Mouse (Mus musculus) splenic B cell, adult 2 months (primary cell): ENCODE measurements around the gene Nebl.

Source experiments
- DNase-seq: peaks from one replicate; pipeline ENCODE4 v3.0.0-alpha.2; 2011; ENCODE audit warnings: low read depth, low spot score
- H3K27me3 ChIP-seq: 2 replicates; pipeline ENCODE4 v1.6.1; 2012; ENCODE audit warnings: mild to moderate bottlenecking, low read length, moderate library complexity, mixed read lengths; ENCODE audit not compliant: control insufficient read depth, poor library complexity, insufficient read depth, severe bottlenecking
- H3K36me3 ChIP-seq: 2 replicates; pipeline ENCODE4 v1.6.1; 2012; ENCODE audit warnings: mild to moderate bottlenecking, low read length, moderate library complexity, mixed read lengths; ENCODE audit not compliant: control insufficient read depth, poor library complexity, insufficient read depth, severe bottlenecking

Gene Nebl

DNA sequence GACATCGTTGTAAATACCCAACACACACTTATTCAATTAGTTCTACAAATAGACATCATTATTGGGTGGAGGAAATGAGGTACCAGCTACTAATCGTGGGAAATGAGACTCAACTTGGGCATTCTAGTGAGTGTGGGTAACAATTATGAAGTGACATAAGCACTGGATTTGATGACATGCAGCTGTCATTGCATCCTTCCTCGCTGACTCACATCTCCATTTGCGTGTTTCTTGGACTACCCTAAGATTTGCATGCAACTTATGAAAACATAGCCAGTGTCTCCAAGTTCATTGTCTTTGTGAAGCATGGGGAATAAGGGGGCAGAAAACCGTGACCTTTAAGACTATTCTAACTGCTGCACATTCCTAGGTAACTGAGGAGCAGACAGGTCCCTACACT is 339.9 kb downstream of the Nebl start:
- Histone ChIP-seq H3K36me3 (no peaks in the 10 kb centered on the region), H3K27me3 (no peaks in the 10 kb centered on the region)
- DNase-seq = peak; percentile 44

DNA sequence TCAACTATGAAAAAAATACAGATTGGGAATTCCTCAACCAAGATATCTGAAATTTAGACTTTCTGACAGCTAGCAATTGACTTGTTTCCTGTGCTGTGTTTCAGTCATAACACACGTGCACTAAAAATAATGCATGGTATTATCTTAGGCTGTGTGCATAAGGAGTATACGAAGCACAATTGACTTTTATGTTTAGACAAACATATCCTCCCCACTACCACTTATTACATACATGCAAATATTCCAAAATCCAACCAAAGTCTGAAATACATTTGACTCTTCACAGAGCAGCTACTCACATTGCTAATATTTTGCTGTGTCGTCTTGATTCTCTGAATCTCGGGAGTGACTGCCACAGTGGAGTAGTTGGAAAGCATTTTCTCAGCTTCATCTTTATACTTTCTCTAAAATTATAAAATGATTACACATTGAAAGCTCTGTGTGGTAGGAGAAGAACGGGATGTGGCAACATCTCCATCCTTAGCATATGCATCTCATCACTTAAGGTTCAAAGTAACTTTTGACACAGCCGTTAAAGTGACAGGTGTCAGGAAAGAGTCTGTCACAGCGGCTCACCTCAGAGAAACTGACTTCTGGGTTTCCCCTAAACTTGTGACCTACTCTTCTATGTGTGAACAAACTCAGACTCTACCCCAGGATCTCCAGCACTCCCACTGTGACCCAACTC is 340.6 kb downstream of the Nebl start:
- Histone ChIP-seq H3K36me3 (no peaks in the 10 kb centered on the region), H3K27me3 (no peaks in the 10 kb centered on the region)
- DNase-seq = peak; percentile 61

DNA sequence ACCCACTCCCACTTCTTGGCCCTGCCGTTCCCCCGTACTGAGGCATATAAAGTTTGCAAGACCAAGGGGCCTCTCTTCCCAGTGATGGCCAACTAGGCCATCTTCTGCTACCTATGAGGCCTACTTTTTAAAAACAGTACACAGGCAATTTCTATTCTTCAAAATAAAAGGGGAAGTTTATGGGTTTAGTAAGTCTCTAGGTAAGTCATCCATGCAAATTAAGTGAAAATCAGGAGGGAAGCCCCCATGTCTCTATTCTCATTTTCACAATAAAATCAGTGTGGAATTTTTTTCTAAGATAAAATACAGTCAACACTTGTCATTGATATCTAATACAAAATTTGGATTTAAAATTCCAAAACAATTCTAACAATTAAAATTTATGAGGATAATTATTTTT is 341.4 kb downstream of the Nebl start:
- peak; percentile 33 for DNase-seq
- no peaks in the 10 kb centered on the region for H3K27me3 ChIP-seq
- H3K36me3 ChIP-seq = no peaks in the 10 kb centered on the region

DNA sequence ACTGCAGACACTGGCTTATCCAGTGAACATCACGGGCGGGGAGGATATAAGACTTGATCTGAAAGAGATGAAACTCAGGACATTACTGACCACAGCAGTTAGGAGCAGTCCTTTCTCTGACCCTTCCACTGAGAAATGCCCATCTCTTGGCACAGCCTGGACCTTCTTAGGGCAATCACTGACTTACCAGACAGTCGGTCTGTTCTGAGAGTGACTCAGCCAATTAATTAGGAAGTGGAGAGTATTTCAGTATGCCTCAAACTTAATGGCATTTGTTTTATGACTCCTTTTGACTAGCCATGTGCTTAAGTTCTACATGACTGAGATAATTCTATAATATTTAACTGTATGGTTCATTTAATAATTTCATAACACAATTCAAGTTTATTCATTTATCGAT is 341.9 kb downstream of the Nebl start:
- no peak for DNase-seq
- no peaks in the 10 kb centered on the region for H3K36me3 ChIP-seq
- H3K27me3 ChIP-seq = no peaks in the 10 kb centered on the region

DNA sequence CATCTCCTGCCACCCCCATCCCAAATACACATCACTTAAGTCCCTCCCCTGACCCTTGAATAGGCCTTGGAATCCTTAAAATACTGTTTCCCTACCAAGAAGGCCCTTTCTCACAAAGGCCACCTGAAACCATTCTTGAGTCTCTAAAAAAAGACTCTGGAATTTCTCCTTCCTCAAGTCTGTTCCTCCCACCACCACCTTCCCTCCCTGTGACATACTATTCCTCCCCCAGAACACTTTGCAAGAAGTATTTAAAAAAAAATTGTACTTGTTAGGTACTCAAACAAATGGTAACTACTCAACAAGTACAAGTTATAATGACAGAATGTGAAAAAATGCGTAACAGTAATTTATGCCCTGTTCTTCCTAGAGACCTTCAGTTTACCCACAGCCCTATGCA is 349.0 kb downstream of the Nebl start:
- no peaks in the 10 kb centered on the region for H3K27me3 ChIP-seq
- no peak for DNase-seq
- no peaks in the 10 kb centered on the region for H3K36me3 ChIP-seq

DNA sequence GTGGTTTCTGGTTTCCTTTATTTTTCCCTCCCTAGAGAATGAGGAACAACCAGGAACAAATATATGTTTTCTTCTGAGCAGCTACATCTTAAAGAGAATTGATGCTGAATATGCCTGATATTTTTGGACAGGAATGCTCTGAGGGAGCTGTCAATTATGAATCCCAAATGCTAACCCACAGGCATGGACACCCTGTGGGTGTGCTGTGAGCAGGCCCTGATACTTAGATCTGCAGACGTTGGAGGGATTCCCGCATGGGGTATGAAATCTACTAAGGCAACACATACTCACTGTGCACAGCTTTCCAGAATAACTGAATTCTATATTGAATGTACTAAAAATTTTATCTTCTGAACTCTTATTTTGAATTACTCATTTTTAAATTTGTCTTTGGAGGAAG is 355.3 kb downstream of the Nebl start:
- DNase-seq = no peak
- no peaks in the 10 kb centered on the region for H3K36me3 ChIP-seq
- H3K27me3 ChIP-seq = no peaks in the 10 kb centered on the region

DNA sequence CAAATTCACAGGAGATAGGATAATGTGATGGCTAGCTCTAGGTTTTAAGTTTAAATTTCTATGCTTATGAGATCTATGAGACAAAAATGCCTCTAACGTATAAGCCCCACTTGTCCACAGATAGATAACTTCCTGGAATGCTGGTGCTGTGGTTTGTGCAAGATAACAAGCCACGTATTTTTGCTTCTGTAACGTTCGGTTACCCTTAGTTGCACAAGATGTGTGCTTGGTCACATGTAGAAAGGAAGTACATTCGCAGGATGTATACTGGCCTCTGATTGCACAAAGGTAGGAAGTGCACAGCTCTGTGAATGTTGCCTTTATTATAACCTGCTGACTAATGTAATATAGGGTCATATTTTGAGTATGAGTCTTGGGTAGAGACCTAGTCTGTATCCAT is 365.6 kb downstream of the Nebl start:
- no peaks in the 10 kb centered on the region for H3K27me3 ChIP-seq
- no peaks in the 10 kb centered on the region for H3K36me3 ChIP-seq
- peak; percentile 42 for DNase-seq

DNA sequence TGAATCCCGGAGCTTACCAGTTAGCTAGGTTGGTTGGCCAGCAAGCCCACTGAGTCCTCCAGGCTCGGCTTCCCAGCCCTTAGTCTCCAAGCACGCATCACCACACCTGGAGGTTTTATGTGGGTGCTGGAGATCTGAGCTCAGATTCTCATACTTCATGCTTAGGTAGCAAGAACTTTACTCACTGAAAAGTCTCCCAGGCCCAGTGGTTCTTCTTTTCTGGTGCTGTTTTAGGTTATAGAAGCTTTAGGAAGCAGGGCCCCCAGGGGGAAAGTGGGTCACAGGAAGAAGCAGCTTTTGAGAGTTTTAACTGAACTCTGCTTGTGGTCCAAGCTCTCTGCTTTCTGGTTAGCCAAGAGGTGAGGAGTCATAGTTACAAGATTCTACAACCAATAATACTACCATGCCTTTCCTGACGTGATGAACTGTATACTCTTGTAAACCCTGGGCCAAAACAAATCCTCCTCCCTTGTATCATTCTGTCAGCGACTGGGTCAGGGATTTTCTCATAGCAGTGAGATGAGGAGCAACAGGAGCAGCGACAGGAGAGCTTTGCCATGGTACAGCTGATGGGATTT is 366.2 kb downstream of the Nebl start:
- peak; percentile 8 for DNase-seq
- Histone ChIP-seq H3K27me3 (no peaks in the 10 kb centered on the region), H3K36me3 (no peaks in the 10 kb centered on the region)

DNA sequence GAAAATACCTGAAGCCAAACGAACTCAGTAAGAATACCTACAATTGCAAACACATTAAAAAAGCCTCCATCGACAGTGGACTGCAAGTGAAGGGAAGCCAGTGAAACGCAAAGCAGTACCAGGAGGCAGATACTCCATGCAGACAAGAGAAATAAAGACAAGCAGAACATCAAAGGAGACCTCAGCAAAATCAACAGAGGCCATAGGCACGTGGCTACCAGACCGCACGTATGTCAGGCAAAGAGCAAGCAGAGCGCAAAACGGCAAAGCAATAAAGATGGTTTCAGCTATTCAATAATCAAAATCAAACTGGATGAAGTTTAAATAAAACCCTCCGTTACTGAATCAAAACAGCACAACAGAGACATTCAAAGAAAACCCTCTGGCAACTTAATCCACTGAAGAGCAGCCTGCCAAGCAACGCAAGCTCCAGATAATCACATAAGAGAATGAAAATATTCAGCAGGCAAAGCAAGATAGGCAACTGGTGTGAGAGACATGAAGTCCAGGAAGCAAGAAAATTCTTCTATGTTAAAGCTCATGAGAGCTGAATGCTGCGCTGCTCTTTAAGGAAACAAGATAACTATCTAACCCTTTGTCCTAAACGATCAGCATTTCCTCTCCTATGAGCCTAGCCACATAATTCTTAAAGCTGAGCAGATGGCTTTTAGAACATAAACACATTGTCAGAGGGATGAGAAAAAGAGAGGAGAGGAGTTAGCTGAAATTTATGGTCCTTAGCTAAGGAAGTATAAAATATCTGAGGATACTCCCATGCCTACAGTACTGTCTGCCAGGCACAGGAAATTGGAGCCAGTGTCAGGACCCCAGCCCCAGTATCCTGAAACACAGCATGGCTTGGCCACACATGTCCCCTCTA is 367.7 kb downstream of the Nebl start:
- DNase-seq = no peak
- Histone ChIP-seq H3K36me3 (no peaks in the 10 kb centered on the region), H3K27me3 (no peaks in the 10 kb centered on the region)

DNA sequence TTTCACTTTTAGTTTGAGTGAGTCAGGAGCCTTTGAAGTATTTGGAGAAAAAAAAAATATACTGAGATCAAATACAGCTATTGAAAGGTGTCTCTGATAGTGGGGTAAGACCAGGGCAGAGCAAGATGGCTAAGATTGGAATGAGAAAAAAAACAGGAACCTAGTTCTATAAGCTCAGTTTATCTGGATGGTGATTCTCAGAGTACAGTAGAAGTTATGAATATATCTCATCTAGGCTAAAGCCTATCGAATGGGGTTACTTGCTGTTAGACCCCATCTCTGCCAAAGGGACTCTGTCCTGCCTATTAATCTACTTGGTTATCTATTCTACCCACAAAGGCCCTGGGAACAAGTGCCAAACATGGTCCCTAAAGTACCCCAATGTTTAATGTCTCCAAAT is 369.1 kb downstream of the Nebl start:
- DNase-seq = no peak
- no peaks in the 10 kb centered on the region for H3K27me3 ChIP-seq
- no peaks in the 10 kb centered on the region for H3K36me3 ChIP-seq

DNA sequence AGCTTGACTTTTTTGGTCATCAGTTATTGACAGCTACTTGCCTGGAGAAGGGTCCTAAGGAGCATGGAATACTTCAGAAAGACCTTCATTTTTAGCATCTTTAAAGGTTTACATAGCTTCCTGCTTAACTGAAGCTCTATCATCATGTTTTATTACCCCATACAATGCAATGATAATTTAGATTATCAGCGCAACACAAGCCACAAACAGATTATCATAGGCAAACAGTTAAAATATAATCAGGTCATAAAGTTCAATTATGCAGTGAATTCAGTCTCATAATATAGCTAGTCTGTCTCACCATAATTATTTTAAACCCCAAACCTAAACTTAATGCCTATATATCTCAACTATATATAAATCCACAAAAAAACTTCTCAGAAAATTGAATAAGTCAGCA is 386.6 kb downstream of the Nebl start:
- no peak for DNase-seq
- Histone ChIP-seq H3K36me3 (no peaks in the 10 kb centered on the region), H3K27me3 (no peaks in the 10 kb centered on the region)

DNA sequence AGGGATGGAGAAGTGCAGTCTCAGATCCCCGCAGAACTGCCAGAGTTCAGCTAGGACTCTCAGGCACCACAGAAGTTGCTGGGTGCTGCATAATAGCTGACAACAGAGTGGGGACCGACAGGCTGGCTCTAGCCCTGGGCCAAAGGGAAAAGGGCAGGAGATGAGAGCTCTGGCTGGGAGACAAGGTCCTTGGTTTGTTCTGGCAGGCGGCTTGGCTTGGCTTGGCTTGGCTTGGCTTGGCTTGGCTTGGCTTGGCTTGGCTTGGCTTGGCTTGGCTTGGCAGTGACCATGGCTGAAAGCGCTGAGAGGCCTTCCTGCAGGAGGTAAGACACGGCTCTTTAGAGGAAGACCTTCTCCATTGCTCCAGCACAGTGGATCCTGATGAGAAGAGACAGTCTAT is 395.8 kb downstream of the Nebl start:
- Histone ChIP-seq H3K27me3 (no peaks in the 10 kb centered on the region), H3K36me3 (no peaks in the 10 kb centered on the region)
- DNase-seq = no peak

DNA sequence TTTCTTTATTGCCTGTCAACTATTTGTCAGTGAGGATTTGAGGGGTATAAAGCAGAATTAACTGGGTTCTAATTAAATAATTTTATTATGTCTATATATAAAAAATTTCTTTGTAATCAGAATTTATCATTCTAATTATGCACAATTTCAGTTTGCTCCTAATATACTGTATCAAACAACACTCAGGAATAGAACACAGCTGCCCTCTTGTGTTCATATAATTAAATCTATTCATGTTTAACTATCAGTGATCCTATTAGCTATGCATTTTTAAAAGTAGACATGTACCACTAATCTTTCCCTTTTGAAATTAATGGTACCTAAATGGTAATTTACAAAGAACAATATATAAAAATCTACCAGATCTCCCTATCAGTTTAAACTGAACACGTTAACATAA is 404.7 kb downstream of the Nebl start:
- Histone ChIP-seq H3K27me3 (no peaks in the 10 kb centered on the region), H3K36me3 (no peaks in the 10 kb centered on the region)
- peak; percentile 4 for DNase-seq

DNA sequence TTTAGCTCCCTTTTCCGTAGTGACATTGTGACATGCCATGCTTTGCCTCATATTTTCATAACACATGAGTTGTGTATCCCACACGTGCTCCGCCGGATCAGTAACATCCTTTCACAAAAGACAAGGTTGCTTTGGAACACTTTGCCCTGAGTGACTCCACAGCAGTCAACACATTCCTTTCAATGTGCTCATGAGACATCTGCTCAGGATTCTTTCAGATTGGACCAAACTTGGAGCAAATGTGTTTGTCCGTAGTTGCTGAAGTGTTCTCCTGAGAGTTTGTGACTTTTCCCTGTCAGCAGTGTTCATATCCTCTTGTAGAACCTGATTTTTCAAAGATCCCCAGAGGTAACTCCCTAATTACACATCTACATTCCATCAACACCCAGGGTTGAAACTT is 414.4 kb downstream of the Nebl start:
- H3K36me3 ChIP-seq = no peaks in the 10 kb centered on the region

DNA sequence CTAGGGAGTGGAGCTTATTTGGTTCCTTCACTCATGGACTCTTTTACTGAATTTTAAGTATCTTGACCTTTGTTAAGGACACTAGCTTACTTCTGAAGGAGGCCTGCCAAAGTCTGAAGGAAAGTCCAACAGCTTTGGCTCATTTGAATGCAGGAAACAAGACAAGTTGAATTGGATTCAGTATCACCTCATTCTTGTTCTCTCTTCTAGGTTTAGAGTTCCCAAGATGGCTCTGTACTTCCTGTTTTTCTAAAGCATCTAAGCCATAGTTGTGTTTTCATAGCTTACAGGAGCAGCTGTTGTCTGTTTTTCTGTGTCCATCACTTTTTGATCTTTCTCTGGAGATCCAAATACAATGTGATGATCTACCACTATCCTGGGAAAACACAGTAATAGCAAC is 429.9 kb downstream of the Nebl start:
- DNase-seq = no peak
- H3K27me3 ChIP-seq = no peaks in the 10 kb centered on the region
- H3K36me3 ChIP-seq = no peaks in the 10 kb centered on the region

More for the DNA sequence above, 414.4 kb downstream of the Nebl start:
- no peaks in the 10 kb centered on the region; the same call in 1 of the 2 replicates for H3K27me3 ChIP-seq
- no peak for DNase-seq
